In the genomic region with DNA sequence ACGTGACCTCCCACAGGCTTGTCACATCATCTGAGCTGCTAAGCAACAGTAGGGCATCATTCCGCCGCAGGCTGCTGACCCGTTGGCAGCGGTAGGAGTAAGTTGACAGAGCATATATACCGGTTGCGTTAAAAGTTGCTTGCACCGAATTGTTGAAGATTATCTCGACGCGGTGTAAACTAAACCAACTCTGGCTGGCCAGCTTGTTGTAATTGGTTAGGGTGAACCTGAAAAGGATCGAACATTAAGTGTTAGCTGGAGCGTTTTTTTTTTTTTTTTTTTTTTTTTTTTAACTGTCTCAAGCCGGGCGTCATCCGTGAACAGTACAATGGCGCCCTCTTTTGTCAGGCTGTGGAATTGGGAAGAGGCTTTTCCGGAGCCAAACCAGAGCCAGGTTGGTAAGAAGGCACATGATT, we compare ENCODE assay signal across 8 mouse cellular contexts. TPM values are rescaled to one million over a fixed set of nuclear protein-coding genes. Genes with fewer than 3 reads are reported as not detected.
A peak's percentile ranks its signal among the peaks of the same experiment; 100 is the strongest.
DNase-seq lines count a peak whose midpoint lies in the region; ATAC-seq and TF ChIP-seq lines count a peak whose summit lies in the region.

No protein-coding gene starts in this region.

- under 1% methylated on average over 18 of the region's 18 CpGs for WGBS in embryonic facial prominence, embryonic 13.5 days
- WGBS in heart, adult 2 months: 1% methylated on average over 18 of the region's 18 CpGs
- under 1% methylated on average over 18 of the region's 18 CpGs for WGBS in kidney, adult 2 months
- WGBS in limb, embryonic 13.5 days: under 1% methylated on average over 18 of the region's 18 CpGs
- WGBS in midbrain, embryonic 15.5 days: 1% methylated on average over 18 of the region's 18 CpGs

- intact Hi-C loops in heart, adult 2 months (cut with DNase I): loop anchor here (1.0 to 5.0 kb wide), 4 partner anchors 1109 to 1339 kb away; a partner anchor contains a TSS

- peaks cover 15% of the 10 kb centered on the region for H3K4me1 ChIP-seq in embryonic facial prominence, embryonic 13.5 days
- peaks cover 3% of the 10 kb centered on the region for H3K4me1 ChIP-seq in heart, adult 2 months (ENCODE audit: control insufficient read depth, insufficient read depth, low read length)
- no peaks in the 10 kb centered on the region for H3K4me1 ChIP-seq in kidney, adult 2 months (ENCODE audit: control insufficient read depth, insufficient read depth, low read length)
- H3K4me1 ChIP-seq in limb, embryonic 13.5 days: peaks cover 7% of the 10 kb centered on the region; the same call in 1 of the 2 replicates
- peaks cover 7% of the 10 kb centered on the region for H3K4me1 ChIP-seq in midbrain, embryonic 15.5 days

- H3K36me3 ChIP-seq in embryonic facial prominence, embryonic 13.5 days: no peaks in the 10 kb centered on the region
- H3K36me3 ChIP-seq in heart, adult 2 months (ENCODE audit: control insufficient read depth, insufficient read depth, low read length): no peaks in the 10 kb centered on the region
- no peaks in the 10 kb centered on the region for H3K36me3 ChIP-seq in kidney, adult 2 months (ENCODE audit: control insufficient read depth, insufficient read depth, low read length)
- H3K36me3 ChIP-seq in limb, embryonic 13.5 days: no peaks in the 10 kb centered on the region
- no peaks in the 10 kb centered on the region for H3K36me3 ChIP-seq in midbrain, embryonic 15.5 days (replicated peaks)

- no peak overlapping the region for H3K27ac ChIP-seq in embryonic facial prominence, embryonic 13.5 days
- peak overlapping the region; percentile 1 for H3K27ac ChIP-seq in heart, adult 2 months
- no peak overlapping the region for H3K27ac ChIP-seq in kidney, adult 2 months (ENCODE audit: insufficient read depth, low read depth, low read length)
- no peak overlapping the region for H3K27ac ChIP-seq in limb, embryonic 13.5 days
- H3K27ac ChIP-seq in midbrain, embryonic 15.5 days: no peak overlapping the region

- TF ChIP-seq CTCF in heart, adult 2 months (IDR thresholded peaks at IDR 0.05): peak; percentile 92
- peak; percentile 76 for TF ChIP-seq CTCF in kidney, adult 2 months (conservative IDR thresholded peaks at IDR 0.05; ENCODE audit: insufficient read depth, insufficient read length, low read depth, low read length)

- no peak for TF ChIP-seq POLR2A in heart, adult 2 months (IDR thresholded peaks at IDR 0.05; ENCODE audit: insufficient read depth, low read depth, low read length)
- TF ChIP-seq POLR2A in kidney, adult 2 months (IDR thresholded peaks at IDR 0.05; ENCODE audit: low read depth, low read length): no peak

- peak overlapping the region; percentile 54; the same call in 1 of the 2 replicates for H3K9ac ChIP-seq in embryonic facial prominence, embryonic 13.5 days
- H3K9ac ChIP-seq in heart, adult 2 months (ENCODE audit: low read depth, low read length): peak overlapping the region; percentile 15; the same call in 1 of the 2 replicates
- H3K9ac ChIP-seq in limb, embryonic 13.5 days: peak overlapping the region; percentile 53; the same call in 1 of the 2 replicates
- 0 out of 2 replicates have a peak overlapping the region, but pooled peaks have one; percentile 14 for H3K9ac ChIP-seq in midbrain, embryonic 15.5 days

- peak; percentile 65 for DNase-seq in 416B (ENCODE audit: low read depth)
- peak; percentile 68 to 71 for DNase-seq in adrenal gland, postnatal 36 days
- peak; percentile 61 to 76 for DNase-seq in heart, adult 2 months
- peak; percentile 72 for DNase-seq in kidney, adult 2 months
- DNase-seq in spleen, postnatal 14 days (ENCODE audit: low spot score in 2 of 2): peak; percentile 21 to 43

- no peaks in the 10 kb centered on the region for H3K79me2 ChIP-seq in heart, adult 2 months (replicated peaks; ENCODE audit: control insufficient read depth, insufficient read depth, low read length)

- H3K4me2 ChIP-seq in embryonic facial prominence, embryonic 13.5 days: peak overlapping the region; percentile 65
- peak overlapping the region; percentile 67 for H3K4me2 ChIP-seq in limb, embryonic 13.5 days (replicated peaks)
- peak overlapping the region; percentile 61 for H3K4me2 ChIP-seq in midbrain, embryonic 15.5 days

- H3K27me3 ChIP-seq in embryonic facial prominence, embryonic 13.5 days: no peaks in the 10 kb centered on the region
- H3K27me3 ChIP-seq in heart, adult 2 months (ENCODE audit: control insufficient read depth, insufficient read depth, low read length): no peaks in the 10 kb centered on the region
- no peaks in the 10 kb centered on the region for H3K27me3 ChIP-seq in kidney, adult 2 months (replicated peaks; ENCODE audit: control insufficient read depth, insufficient read depth, low read length)
- 0 out of 2 replicates have a peak, but pooled peaks cover 2% of the 10 kb centered on the region for H3K27me3 ChIP-seq in limb, embryonic 13.5 days
- no peaks in the 10 kb centered on the region for H3K27me3 ChIP-seq in midbrain, embryonic 15.5 days (replicated peaks)

- no peaks in the 10 kb centered on the region for H3K9me3 ChIP-seq in embryonic facial prominence, embryonic 13.5 days
- H3K9me3 ChIP-seq in limb, embryonic 13.5 days: no peaks in the 10 kb centered on the region
- no peaks in the 10 kb centered on the region for H3K9me3 ChIP-seq in midbrain, embryonic 15.5 days

- no peak for ATAC-seq in embryonic facial prominence, embryonic 13.5 days (ENCODE audit: insufficient number of reproducible peaks, insufficient read depth, low FRiP score, low TSS enrichment, low read depth)
- ATAC-seq in limb, embryonic 13.5 days (ENCODE audit: low FRiP score, low read depth): peak; percentile 77
- peak; percentile 84 for ATAC-seq in midbrain, embryonic 15.5 days (replicated peaks)

- TF ChIP-seq EP300 in heart, adult 2 months (IDR thresholded peaks at IDR 0.05; ENCODE audit: insufficient read depth, low read depth, low read length): 0 out of 2 replicates have a peak, but pooled peaks have one; percentile 12

- H3K4me3 ChIP-seq in embryonic facial prominence, embryonic 13.5 days: peak overlapping the region; percentile 41
- H3K4me3 ChIP-seq in heart, adult 2 months: peak overlapping the region; percentile 38
- H3K4me3 ChIP-seq in kidney, adult 2 months (ENCODE audit: insufficient read depth, low read depth, low read length): peak overlapping the region; percentile 37
- H3K4me3 ChIP-seq in limb, embryonic 13.5 days: peak overlapping the region; percentile 47
- H3K4me3 ChIP-seq in midbrain, embryonic 15.5 days: peak overlapping the region; percentile 37

RNA-seq across cellular contexts. Expression of a gene that starts 18.6 kb away (rescaled TPM):
- not detected for total RNA-seq in adrenal gland, postnatal 36 days (2021)
- 0.25 TPM in 1 of 2 replicates, not detected in the other for polyA plus RNA-seq in embryonic facial prominence, embryonic 13.5 days (2015; fragmentation: Nextera tagmentation; extraction: Ambion mirVana)
- 1 to 10 TPM in 1 of 2 experiments, under 1 TPM in 1; 0.57 to 1.0 TPM for total RNA-seq in heart, adult 2 months (2021)
- 1.2 and 2.3 TPM in 2 replicates for polyA plus RNA-seq in heart, adult 2 months (2012; rRNA removed)
- 0.06 and 0.14 TPM in 2 replicates for polyA plus RNA-seq in kidney, adult 2 months (2012; rRNA removed)
- polyA plus RNA-seq in limb, embryonic 13.5 days (2015; fragmentation: Nextera tagmentation; extraction: Ambion mirVana): 0.32 and 1.6 TPM in 2 replicates
- polyA plus RNA-seq in midbrain, embryonic 15.5 days (2015; fragmentation: Nextera tagmentation; extraction: Ambion mirVana): 0.28 and 0.88 TPM in 2 replicates

RNA-seq across cellular contexts. Expression of a gene that starts 36.2 kb away (rescaled TPM):
- total RNA-seq in adrenal gland, postnatal 36 days (2021): 100 to 1,000 TPM; 414 to 442 TPM
- polyA plus RNA-seq in embryonic facial prominence, embryonic 13.5 days (2015; fragmentation: Nextera tagmentation; extraction: Ambion mirVana): 256 and 302 TPM in 2 replicates
- total RNA-seq in heart, adult 2 months (2021): 100 to 1,000 TPM; 175 to 189 TPM
- polyA plus RNA-seq in heart, adult 2 months (2012; rRNA removed): 119 and 153 TPM in 2 replicates
- polyA plus RNA-seq in kidney, adult 2 months (2012; rRNA removed): 185 and 257 TPM in 2 replicates
- 232 and 253 TPM in 2 replicates for polyA plus RNA-seq in limb, embryonic 13.5 days (2015; fragmentation: Nextera tagmentation; extraction: Ambion mirVana)
- polyA plus RNA-seq in midbrain, embryonic 15.5 days (2015; fragmentation: Nextera tagmentation; extraction: Ambion mirVana): 80.5 and 98.8 TPM in 2 replicates
